Mouse (Mus musculus): ENCODE data around the gene Clec3a.

The Clec3a gene

GRCm38 (mm10) chr8:114458113-114458784, 40.4 kb downstream of the Clec3a start:
- DNase-seq = peak; percentile 15 to 38

GRCm38 (mm10) chr8:114460600-114460999, 42.7 kb downstream of the Clec3a start:
- DNase-seq = peak; percentile 16 to 31

GRCm38 (mm10) chr8:114462591-114462990, 44.7 kb downstream of the Clec3a start:
- DNase-seq = no peak

- no peak for DNase-seq
Measured at GRCm38 (mm10) chr8:114463305-114463704, 45.4 kb downstream of the Clec3a start.

GRCm38 (mm10) chr8:114468526-114469207, 50.8 kb downstream of the Clec3a start:
- no peak for DNase-seq

- DNase-seq = no peak
Measured at GRCm38 (mm10) chr8:114469208-114469590, 51.3 kb downstream of the Clec3a start.

GRCm38 (mm10) chr8:114473546-114473945, 55.7 kb downstream of the Clec3a start:
- no peak for DNase-seq

Data from lung, adult 18-20 months (tissue).